Mouse (Mus musculus) intestine, embryonic 16.5 days (tissue): Measurements from ENCODE around the gene Efcab6. TPM values are rescaled to one million over a fixed set of nuclear protein-coding genes. Genes with fewer than 3 reads are reported as not detected.

Source experiments
- ATAC-seq: fragments of 200-750 bp; cut with Nextera tagmentation; 2 replicates; pipeline ENCODE4 v1.8.0; 2017; ENCODE audit warnings: moderate TSS enrichment, moderate library complexity
- H3K27ac ChIP-seq: fragments of 300-500 bp; sonication (generic); 2 replicates; pipeline ENCODE4 v1.5.1; 2014; ENCODE audit warnings: mild to moderate bottlenecking, low read length
- H3K27me3 ChIP-seq: fragments of 300-500 bp; sonication (generic); replicated peaks from 2 replicates; pipeline ENCODE4 v1.6.1; 2014; ENCODE audit warnings: low read length, control low read depth, mixed read lengths; ENCODE audit not compliant: control insufficient read depth, insufficient read depth
- H3K36me3 ChIP-seq: fragments of 300-500 bp; sonication (generic); 2 replicates; pipeline ENCODE4 v1.6.1; 2014; ENCODE audit warnings: low read length, control low read depth; ENCODE audit not compliant: control insufficient read depth, insufficient read depth
- H3K4me1 ChIP-seq: fragments of 300-500 bp; sonication (generic); 2 replicates; pipeline ENCODE4 v1.6.1; 2014; ENCODE audit warnings: low read length, control low read depth, mixed read lengths; ENCODE audit not compliant: control insufficient read depth, insufficient read depth
- H3K4me2 ChIP-seq: fragments of 300-500 bp; sonication (generic); 2 replicates; pipeline ENCODE4 v1.6.1; 2014; ENCODE audit warnings: low read depth, low read length, control low read depth
- H3K4me3 ChIP-seq: fragments of 300-500 bp; sonication (generic); 2 replicates; pipeline ENCODE4 v1.5.1; 2014; ENCODE audit warnings: mild to moderate bottlenecking, low read length
- H3K9ac ChIP-seq: fragments of 300-500 bp; sonication (generic); 2 replicates; pipeline ENCODE4 v1.6.1; 2014; ENCODE audit warnings: low read depth, low read length
- H3K9me3 ChIP-seq: fragments of 300-500 bp; sonication (generic); 2 replicates; pipeline ENCODE4 v1.6.1; 2016; ENCODE audit warnings: low read length, control low read depth; ENCODE audit not compliant: control insufficient read depth
- WGBS: fragments of 180-500 bp; shearing (Covaris S2); extraction: QIAGEN DNeasy Blood & Tissue Kit; methylation state at CpG from one replicate; pipeline ENCODE4 v1.1.7; 2014; 5-methylcytosine and 5-hydroxymethylcytosine counted together
- polyA plus RNA-seq: library from polyadenylated mRNA; unstranded; fragments of >200 nt; fragmentation: Nextera tagmentation; extraction: Ambion mirVana; gene quantifications from 2 replicates; pipeline ENCODE4 v1.2.1, GENCODE M21; 2015

Efcab6 gene
- polyA plus RNA-seq, 1 experiment from 2014 or later, result 0.05 TPM

- Histone ChIP-seq H3K9ac (no peak overlapping the region), H3K4me1 (no peaks in the 10 kb centered on the region; the same call in 1 of the 2 replicates), H3K9me3 (peaks cover 2% of the 10 kb centered on the region; the same call in 1 of the 2 replicates), H3K27me3 (0 out of 2 replicates have a peak, but pooled peaks cover 3% of the 10 kb centered on the region), H3K36me3 (no peaks in the 10 kb centered on the region), H3K4me2 (no peak overlapping the region), H3K27ac (no peak overlapping the region), H3K4me3 (no peak overlapping the region)
- ATAC-seq, result no peak
- WGBS, result 55% methylated on average over 7 of the region's 7 CpGs
Observed at GRCm38 (mm10) chr15:84049570-84049969, 15.6 kb downstream of the Efcab6 start.

- ATAC-seq, result no peak
- H3K4me3 ChIP-seq, result no peak overlapping the region
- peaks cover 5% of the 10 kb centered on the region; the same call in 1 of the 2 replicates for H3K9me3 ChIP-seq
- no peaks in the 10 kb centered on the region for H3K4me1 ChIP-seq
- no peak overlapping the region for H3K9ac ChIP-seq
- no peaks in the 10 kb centered on the region for H3K36me3 ChIP-seq
- 91% methylated on average over 6 of the region's 6 CpGs for WGBS
- no peaks in the 10 kb centered on the region for H3K27me3 ChIP-seq
- no peak overlapping the region for H3K27ac ChIP-seq
- no peak overlapping the region for H3K4me2 ChIP-seq
Observed at GRCm38 (mm10) chr15:84045562-84045961, 19.6 kb downstream of the Efcab6 start.

- H3K9ac ChIP-seq, result no peak overlapping the region
- WGBS, result 88% methylated on average over 5 of the region's 5 CpGs
- ATAC-seq, result no peak
Observed at GRCm38 (mm10) chr15:84037067-84037466, 28.1 kb downstream of the Efcab6 start.

GRCm38 (mm10) chr15:84025651-84026050 is 39.5 kb downstream of the Efcab6 start:
- Histone ChIP-seq H3K4me3 (no peak overlapping the region), H3K4me2 (no peak overlapping the region), H3K9ac (no peak overlapping the region), H3K4me1 (no peaks in the 10 kb centered on the region), H3K9me3 (no peaks in the 10 kb centered on the region), H3K27me3 (no peaks in the 10 kb centered on the region), H3K27ac (no peak overlapping the region), H3K36me3 (no peaks in the 10 kb centered on the region)
- no peak for ATAC-seq
- WGBS, result 68% methylated on average over 8 of the region's 8 CpGs

More at GRCm38 (mm10) chr15:84037067-84037466, 28.1 kb downstream of the Efcab6 start:
- H3K4me3 ChIP-seq, result no peak overlapping the region
- H3K9me3 ChIP-seq, result no peaks in the 10 kb centered on the region
- no peak overlapping the region for H3K4me2 ChIP-seq
- no peak overlapping the region for H3K27ac ChIP-seq
- no peaks in the 10 kb centered on the region for H3K4me1 ChIP-seq
- no peaks in the 10 kb centered on the region for H3K36me3 ChIP-seq
- no peaks in the 10 kb centered on the region for H3K27me3 ChIP-seq

GRCm38 (mm10) chr15:84024851-84025250 is 40.3 kb downstream of the Efcab6 start:
- no peak for ATAC-seq
- Histone ChIP-seq H3K4me3 (no peak overlapping the region), H3K27me3 (no peaks in the 10 kb centered on the region), H3K9ac (no peak overlapping the region), H3K27ac (no peak overlapping the region), H3K9me3 (no peaks in the 10 kb centered on the region), H3K36me3 (no peaks in the 10 kb centered on the region), H3K4me2 (no peak overlapping the region), H3K4me1 (no peaks in the 10 kb centered on the region)
- 84% methylated on average over 6 of the region's 6 CpGs for WGBS

- H3K4me1 ChIP-seq, result no peaks in the 10 kb centered on the region
- H3K9me3 ChIP-seq, result no peaks in the 10 kb centered on the region
- H3K27ac ChIP-seq, result no peak overlapping the region
- no peaks in the 10 kb centered on the region for H3K27me3 ChIP-seq
- ATAC-seq, result no peak
- no peak overlapping the region for H3K9ac ChIP-seq
- 56% methylated on average over 17 of the region's 17 CpGs for WGBS
- H3K4me3 ChIP-seq, result no peak overlapping the region
- H3K36me3 ChIP-seq, result no peaks in the 10 kb centered on the region
- H3K4me2 ChIP-seq, result no peak overlapping the region
Observed at GRCm38 (mm10) chr15:84009366-84010083, 55.7 kb downstream of the Efcab6 start.

GRCm38 (mm10) chr15:84004306-84004705 is 60.9 kb downstream of the Efcab6 start:
- Histone ChIP-seq H3K27ac (no peak overlapping the region), H3K9ac (no peak overlapping the region), H3K4me3 (no peak overlapping the region), H3K27me3 (no peaks in the 10 kb centered on the region), H3K4me2 (no peak overlapping the region), H3K4me1 (no peaks in the 10 kb centered on the region), H3K9me3 (no peaks in the 10 kb centered on the region), H3K36me3 (no peaks in the 10 kb centered on the region)
- 88% methylated on average over 14 of the region's 14 CpGs for WGBS
- ATAC-seq, result no peak

GRCm38 (mm10) chr15:83999071-83999470 is 66.1 kb downstream of the Efcab6 start:
- Histone ChIP-seq H3K9ac (no peak overlapping the region), H3K9me3 (no peaks in the 10 kb centered on the region), H3K27ac (no peak overlapping the region), H3K27me3 (no peaks in the 10 kb centered on the region), H3K4me1 (no peaks in the 10 kb centered on the region), H3K36me3 (no peaks in the 10 kb centered on the region), H3K4me3 (no peak overlapping the region), H3K4me2 (no peak overlapping the region)
- WGBS, result 81% methylated on average over 3 of the region's 3 CpGs
- no peak for ATAC-seq

GRCm38 (mm10) chr15:83998586-83998985 is 66.6 kb downstream of the Efcab6 start:
- no peaks in the 10 kb centered on the region for H3K27me3 ChIP-seq
- H3K36me3 ChIP-seq, result no peaks in the 10 kb centered on the region
- H3K27ac ChIP-seq, result no peak overlapping the region
- H3K9me3 ChIP-seq, result no peaks in the 10 kb centered on the region
- no peak overlapping the region for H3K4me3 ChIP-seq
- ATAC-seq, result no peak
- 48% methylated on average over 7 of the region's 7 CpGs for WGBS
- no peak overlapping the region for H3K9ac ChIP-seq
- no peak overlapping the region for H3K4me2 ChIP-seq
- no peaks in the 10 kb centered on the region for H3K4me1 ChIP-seq

- H3K27me3 ChIP-seq, result no peaks in the 10 kb centered on the region
- WGBS, result 11% methylated on average over 19 of the region's 19 CpGs
- ATAC-seq, result peak; percentile 71
- no peaks in the 10 kb centered on the region for H3K36me3 ChIP-seq
- H3K9me3 ChIP-seq, result no peaks in the 10 kb centered on the region
- H3K27ac ChIP-seq, result no peak overlapping the region
- no peak overlapping the region for H3K9ac ChIP-seq
- H3K4me2 ChIP-seq, result peak overlapping the region; percentile 13; the same call in 1 of the 2 replicates
- H3K4me1 ChIP-seq, result no peaks in the 10 kb centered on the region
- H3K4me3 ChIP-seq, result no peak overlapping the region
Observed at GRCm38 (mm10) chr15:83998115-83998514, 67.1 kb downstream of the Efcab6 start.
